Mouse (Mus musculus) central nervous system, embryonic 14 days (tissue): ENCODE results near the gene A930033H14Rik. TPM values are rescaled to one million over a fixed set of nuclear protein-coding genes. Genes with fewer than 3 reads are reported as not detected.

Experiments used
- polyA plus RNA-seq: library from polyadenylated mRNA; depleted of rRNA; stranded (reverse); fragments of >200 nt; gene quantifications from 2 replicates; pipeline ENCODE4 v1.2.3, GENCODE M21; 2012; rRNA removed

Gene A930033H14Rik
- polyA plus RNA-seq: 2.1 and 2.5 TPM in 2 replicates

DNA sequence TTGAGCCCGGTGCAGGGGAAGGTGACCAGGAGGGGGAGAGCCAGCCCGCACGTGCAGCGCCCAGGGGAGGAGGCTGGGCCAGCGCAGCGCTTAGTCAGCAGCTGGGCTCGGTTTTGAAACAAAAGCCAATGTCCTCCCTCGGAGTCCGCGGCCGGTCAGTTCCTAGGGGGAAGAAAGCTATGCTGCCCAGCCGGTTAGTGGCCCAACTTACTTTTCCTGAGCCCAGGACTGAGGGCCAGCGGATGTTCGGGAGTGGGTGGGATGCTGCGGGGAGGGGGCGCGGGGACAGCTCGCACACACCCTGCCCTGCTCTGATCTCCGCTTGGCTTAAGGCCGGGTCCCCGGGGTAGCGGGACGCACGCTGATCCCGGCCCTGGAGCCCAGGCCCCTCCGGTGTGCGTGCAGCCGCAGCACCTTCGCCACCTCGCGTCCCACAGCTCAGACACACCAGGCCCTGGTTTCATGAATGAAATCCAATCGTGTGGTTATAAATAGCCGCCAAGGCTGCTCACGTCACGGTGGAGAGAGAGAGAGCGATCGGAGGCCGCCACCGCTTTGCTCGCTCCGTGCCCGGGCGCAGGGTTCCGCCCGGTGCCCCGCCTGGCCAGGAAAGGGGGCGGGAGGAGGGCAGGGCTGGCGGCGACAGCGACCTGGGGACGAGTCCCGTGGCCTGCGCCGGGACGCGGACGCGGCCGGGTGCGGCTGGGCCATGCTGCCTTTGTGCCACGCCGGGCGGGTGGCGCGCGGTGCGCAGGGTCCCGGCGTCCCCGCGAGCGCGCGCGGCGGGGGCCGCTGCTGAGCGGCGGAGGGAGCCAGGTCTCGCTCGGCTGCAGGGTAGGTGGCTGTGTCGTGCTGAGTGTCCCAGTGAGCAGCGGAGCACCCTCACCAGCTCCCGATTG is at the start of gene A930033H14Rik:
Gene A930033H14Rik (minus strand): TSS at position 557 of the 899 bp plus-strand sequence.

Other genes starting within 250 kb of the A930033H14Rik start
- 9.7 and 11.7 TPM in 2 replicates for gene Rhobtb1, start 61.7 kb downstream of the A930033H14Rik start, polyA plus RNA-seq
- 170 and 211 TPM in 2 replicates for gene Cdk1, start 139.8 kb upstream of the A930033H14Rik start, polyA plus RNA-seq
- gene Ank3, start 185.7 kb upstream of the A930033H14Rik start, polyA plus RNA-seq: 124 TPM in 2 replicates